Mouse (Mus musculus): Measurements from ENCODE around the gene Acap2.

Gene Acap2

GRCm38 (mm10) chr16:31081891-31082290 lies 119.2 kb downstream of the Acap2 start:
- DNase-seq (ENCODE audit: low spot score in 2 of 2) = peak in 1 of 2 experiments; percentile 29

GRCm38 (mm10) chr16:31081125-31081664 lies 119.8 kb downstream of the Acap2 start, which contains the start of gene Xxylt1:
Gene Xxylt1 (minus strand): TSS chr16:31081432.
- DNase-seq (ENCODE audit: low spot score in 2 of 2) = peak; percentile 97

- peak; percentile 69 to 78 for DNase-seq (ENCODE audit: low spot score in 2 of 2)
Observed at GRCm38 (mm10) chr16:31080573-31081051, 120.4 kb downstream of the Acap2 start.

DNA sequence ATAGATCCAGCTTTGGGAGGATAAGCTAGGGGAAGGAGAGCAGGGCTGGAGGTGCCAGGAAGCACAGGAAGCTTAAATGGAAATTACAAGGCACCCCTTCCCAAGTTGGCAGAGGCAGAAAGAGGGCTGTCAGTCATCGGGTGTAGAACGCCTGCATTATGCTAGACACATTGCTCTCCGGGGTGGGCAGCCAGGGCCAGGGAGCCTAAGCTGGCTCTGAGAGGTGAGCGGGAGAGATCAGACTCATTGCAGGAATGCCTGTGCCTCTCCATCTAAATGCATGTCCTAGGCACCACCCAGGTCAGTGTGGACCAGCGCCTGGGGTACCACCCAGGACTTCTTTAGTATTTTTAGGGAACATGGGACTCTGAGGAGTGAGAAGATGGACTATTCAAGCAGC lies 123.6 kb downstream of the Acap2 start:
- peak in 1 of 2 experiments; percentile 12 for DNase-seq (ENCODE audit: low spot score in 2 of 2)

GRCm38 (mm10) chr16:31076436-31076835 lies 124.6 kb downstream of the Acap2 start:
- DNase-seq (ENCODE audit: low spot score in 2 of 2) = peak in 1 of 2 experiments; percentile 16

- DNase-seq (ENCODE audit: low spot score in 2 of 2) = no peak
Observed at GRCm38 (mm10) chr16:31074324-31074908, 126.6 kb downstream of the Acap2 start.

DNA sequence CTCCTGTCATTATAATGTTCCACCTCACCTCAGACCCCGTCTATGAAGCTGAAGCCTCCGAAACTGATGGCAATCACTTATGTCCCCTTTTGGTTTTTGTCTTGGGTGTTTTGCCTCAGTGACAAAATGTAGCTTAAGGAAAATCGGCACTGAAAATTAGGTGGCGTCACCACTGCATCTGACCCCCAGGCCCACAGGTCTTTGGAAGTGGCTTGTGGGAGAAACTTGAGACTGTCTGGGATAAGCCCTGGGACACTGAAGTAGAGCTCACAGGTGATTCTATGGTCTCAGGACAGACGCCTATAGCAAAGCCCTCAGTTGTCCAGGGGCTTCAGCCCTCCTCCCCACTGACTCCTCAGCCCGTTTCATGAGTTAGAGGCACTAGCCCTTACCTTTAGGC lies 129.3 kb downstream of the Acap2 start:
- DNase-seq (ENCODE audit: low spot score in 2 of 2) = no peak

DNA sequence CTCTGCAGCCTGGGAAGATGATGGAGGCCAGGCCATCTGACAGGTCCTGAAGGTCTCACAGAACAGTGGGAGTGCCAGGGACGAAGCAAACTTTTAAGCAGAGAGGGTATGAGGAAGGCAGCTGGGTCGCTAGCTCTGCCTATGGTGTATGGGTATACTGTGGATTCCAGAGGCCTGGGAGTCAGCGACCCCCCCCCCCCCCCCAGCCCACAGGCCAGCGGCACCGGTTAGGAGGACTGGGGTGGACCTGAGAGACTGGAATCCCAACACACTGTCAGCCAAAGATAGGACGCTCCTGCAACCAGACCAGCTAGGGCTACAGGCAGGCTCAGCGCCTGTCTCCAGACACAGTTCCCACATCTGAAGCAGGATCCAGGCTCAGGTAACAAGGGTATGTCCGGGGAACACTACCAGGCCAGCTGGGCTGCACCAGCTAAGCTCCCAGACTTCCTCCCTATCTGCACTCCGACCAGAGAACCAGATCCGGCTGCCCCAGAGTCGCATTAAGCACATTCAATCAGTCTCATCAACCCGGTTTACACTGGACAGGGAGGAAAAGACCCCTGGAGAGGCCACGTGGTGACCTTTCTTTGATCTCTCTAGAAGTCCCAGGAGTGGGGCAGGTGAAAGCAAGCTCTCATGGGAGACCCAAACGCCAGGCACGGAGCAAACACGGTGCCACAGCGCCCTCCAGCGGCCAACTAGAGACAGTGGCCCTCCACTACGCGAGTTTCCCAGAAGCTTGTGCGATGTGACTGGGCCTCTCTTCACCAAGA lies 130.5 kb downstream of the Acap2 start:
- peak; percentile 85 to 92 for DNase-seq (ENCODE audit: low spot score in 2 of 2)

DNA sequence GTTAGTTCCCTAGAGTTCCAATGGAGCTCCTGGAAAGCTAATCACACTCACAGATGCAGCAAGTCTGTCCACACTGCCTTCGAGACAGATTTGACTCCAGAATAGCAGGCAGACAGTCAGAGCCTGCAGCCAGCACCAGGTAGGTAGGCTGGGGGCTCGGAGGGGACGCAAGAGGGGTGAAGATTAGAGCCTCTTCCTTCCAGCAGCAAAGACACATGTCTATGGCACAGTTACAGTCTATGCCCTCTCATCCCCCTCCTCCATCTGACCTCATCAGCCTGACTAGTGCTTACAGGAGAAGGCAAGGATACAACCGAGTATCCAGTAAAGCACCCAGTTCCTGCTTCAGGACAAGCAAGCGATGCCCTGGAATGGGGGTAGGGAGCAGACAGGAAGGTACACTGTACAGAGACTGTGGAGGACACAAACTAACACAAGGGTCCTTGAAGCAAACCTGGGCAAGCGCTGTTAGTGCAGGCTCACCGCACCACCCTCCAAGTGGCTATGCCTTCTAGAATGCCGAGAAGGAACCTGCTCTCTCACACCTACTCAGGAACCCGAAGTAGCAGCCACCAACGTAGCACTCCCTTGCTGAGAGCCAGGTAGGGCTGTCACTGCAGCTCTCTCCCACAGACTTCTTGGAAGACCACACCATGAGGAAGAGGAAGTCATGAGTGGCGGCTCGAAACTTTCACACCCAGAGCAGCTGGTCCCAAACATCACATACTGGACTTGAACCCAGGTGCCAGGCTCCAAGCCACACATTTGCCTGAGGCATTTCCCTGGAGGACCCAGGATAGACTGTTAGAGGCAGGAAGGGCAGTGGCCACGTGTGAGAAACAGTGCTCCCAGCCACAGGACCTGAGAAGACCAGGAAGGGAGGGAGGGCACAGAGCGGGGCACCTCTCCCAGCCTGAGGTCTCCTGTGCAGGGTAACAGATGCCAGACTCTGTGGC lies 131.6 kb downstream of the Acap2 start:
- no peak for DNase-seq (ENCODE audit: low spot score in 2 of 2)

GRCm38 (mm10) chr16:31068280-31068679 lies 132.8 kb downstream of the Acap2 start:
- no peak for DNase-seq (ENCODE audit: low spot score in 2 of 2)

GRCm38 (mm10) chr16:31066344-31067098 lies 134.5 kb downstream of the Acap2 start:
- DNase-seq (ENCODE audit: low spot score in 2 of 2) = no peak

DNA sequence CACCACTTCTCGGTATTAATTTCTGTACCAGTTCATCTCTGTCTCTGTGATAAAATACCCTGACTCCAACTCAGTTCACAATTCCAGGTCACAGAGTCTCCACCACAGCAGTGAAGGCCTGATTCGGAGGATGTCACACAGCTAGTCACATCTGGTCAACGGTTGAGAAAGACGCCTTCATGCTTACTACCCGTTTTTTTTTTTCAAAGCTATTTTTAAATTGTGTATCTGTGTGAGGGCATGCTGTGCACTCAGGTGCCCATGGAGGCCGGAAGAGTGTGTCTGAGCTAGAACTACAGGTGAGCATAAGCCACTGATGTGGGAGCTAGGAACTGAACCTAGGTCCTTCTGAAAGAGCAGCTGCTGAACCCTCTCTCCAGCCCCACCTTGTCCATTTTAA lies 136.3 kb downstream of the Acap2 start:
- no peak for DNase-seq (ENCODE audit: low spot score in 2 of 2)

DNA sequence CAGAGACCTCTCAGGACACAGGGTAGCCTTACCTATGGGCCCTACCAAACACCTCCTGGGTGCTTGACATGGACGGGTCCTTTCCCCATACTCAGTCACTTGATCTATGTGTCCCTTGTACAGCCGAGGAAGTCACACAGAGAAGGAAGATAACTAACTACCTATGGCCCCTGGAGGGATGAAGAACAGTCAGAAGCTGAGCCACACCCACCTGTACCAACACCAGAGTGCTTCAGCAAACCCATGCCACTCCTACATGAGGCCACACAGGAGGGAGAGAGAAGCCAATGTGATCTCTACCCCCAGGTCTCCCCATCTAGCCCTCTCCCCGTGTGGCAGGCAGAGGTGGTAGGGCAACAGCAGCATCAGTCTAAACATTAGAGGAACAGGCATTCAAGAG lies 138.1 kb downstream of the Acap2 start:
- DNase-seq (ENCODE audit: low spot score in 2 of 2) = no peak

DNA sequence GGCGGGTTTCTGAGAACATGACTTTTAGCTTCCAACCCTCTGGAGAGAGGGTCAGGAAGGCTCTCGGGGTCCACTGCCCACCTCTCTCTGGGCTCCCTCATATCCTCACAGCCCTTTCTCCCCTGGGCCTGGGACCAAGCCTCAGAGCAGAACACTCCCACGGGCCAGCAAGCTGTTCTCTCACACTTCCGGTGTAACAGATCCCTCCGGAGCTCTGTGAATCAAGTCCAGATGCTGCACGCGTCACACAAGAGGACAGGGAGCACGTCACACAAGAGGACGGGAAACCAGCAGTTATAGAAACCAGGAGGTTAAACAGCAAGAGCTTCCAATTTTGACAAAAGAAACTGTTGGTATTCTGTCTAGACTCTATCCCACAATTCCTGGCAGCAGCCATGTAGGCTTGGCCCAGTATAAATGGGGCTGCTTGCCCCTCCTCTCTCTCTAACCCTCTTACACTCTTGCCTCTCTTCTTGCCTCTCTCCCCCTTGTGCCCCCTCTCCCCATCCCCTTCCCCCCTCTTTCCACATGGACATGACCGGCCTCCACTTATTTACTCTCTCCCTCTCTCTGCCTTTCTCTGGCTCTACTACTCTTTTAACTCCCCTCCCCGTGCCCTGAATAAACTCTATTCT lies 139.7 kb downstream of the Acap2 start:
- DNase-seq (ENCODE audit: low spot score in 2 of 2) = no peak

- no peak for DNase-seq (ENCODE audit: low spot score in 2 of 2)
Observed at GRCm38 (mm10) chr16:31060714-31061113, 140.3 kb downstream of the Acap2 start.

DNA sequence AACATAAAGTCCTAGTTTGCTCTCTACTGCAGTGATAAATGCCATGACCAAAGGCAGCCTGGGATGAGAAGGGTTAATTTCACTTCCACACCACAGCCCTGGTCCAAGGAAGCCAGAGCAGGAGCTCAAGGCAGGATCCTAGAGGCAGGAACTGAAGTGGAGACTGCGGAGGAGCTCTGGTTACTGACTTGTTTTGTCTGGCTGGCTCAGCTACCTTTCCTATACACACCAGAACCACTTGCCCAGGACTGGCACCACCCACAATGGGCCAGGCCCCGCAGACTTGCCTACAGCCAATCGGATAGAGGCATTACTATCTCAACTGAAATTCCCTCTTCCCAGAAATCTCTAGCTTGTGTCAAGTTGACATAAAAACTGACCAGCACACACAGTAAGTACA lies 140.8 kb downstream of the Acap2 start:
- no peak for DNase-seq (ENCODE audit: low spot score in 2 of 2)

- DNase-seq (ENCODE audit: low spot score in 2 of 2) = no peak
Observed at GRCm38 (mm10) chr16:31059730-31060129, 141.3 kb downstream of the Acap2 start.

DNA sequence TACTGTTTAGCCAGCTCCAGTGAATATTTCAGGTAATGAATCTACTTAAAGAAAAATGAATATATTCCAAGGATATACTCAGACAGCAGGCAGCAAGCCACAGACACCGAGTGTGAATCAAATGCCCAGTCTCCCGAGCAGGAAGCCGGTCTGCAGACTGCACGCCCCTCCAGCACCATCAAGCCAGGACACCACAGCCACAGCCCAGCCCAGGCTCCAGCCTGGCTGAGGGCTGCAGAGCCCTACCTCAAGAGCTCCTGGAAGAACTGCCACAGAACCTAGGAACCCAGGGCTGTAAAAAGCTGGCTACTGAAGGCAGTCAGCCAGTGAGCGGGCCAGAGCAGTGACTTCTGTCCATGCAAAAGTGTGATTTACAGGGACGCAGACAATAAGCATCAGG lies 148.2 kb downstream of the Acap2 start:
- DNase-seq (ENCODE audit: low spot score in 2 of 2) = no peak

GRCm38 (mm10) chr16:31052177-31052726 lies 148.8 kb downstream of the Acap2 start:
- DNase-seq (ENCODE audit: low spot score in 2 of 2) = no peak

- DNase-seq (ENCODE audit: low spot score in 2 of 2) = no peak
Observed at GRCm38 (mm10) chr16:31050701-31051100, 150.3 kb downstream of the Acap2 start.
